Mouse (Mus musculus) cerebellum, adult 2 months (tissue): ENCODE results near the gene Rrad. TPM values are rescaled to one million over a fixed set of nuclear protein-coding genes. Genes with fewer than 3 reads are reported as not detected.

Experiments used
- DNase-seq, 2 experiments: peaks; one replicate each; pipeline ENCODE4 v3.0.0; 2021
- H3K27ac ChIP-seq: fragments of 200-500 bp; 2 replicates; pipeline ENCODE4 v1.5.1; 2012; ENCODE audit warnings: low read length, control low read depth, inconsistent platforms; ENCODE audit not compliant: insufficient read depth
- H3K27me3 ChIP-seq: fragments of 200-500 bp; 2 replicates; pipeline ENCODE4 v1.6.1; 2012; ENCODE audit warnings: inconsistent platforms, mild to moderate bottlenecking, low read length, moderate library complexity; ENCODE audit not compliant: control insufficient read depth, insufficient read depth
- H3K4me1 ChIP-seq: fragments of 200-500 bp; 2 replicates; pipeline ENCODE4 v1.6.1; 2011; ENCODE audit warnings: low read length; ENCODE audit not compliant: control insufficient read depth, insufficient read depth
- H3K4me3 ChIP-seq: fragments of 200-500 bp; replicated peaks from 2 replicates; pipeline ENCODE3; 2011; ENCODE audit warnings: mild to moderate bottlenecking, low read depth, low read length, control low read depth; ENCODE audit not compliant: insufficient read depth
- CTCF ChIP-seq: fragments of 200-500 bp; IDR thresholded peaks from 2 replicates; pipeline ENCODE4 v1.5.1; 2011; ENCODE audit warnings: low read depth, mild to moderate bottlenecking, control low read depth, low read length, moderate library complexity, borderline replicate concordance; ENCODE audit not compliant: insufficient read depth
- POLR2A ChIP-seq: fragments of 200-500 bp; IDR thresholded peaks from 2 replicates; pipeline ENCODE4 v1.6.1; 2011; ENCODE audit warnings: low read length, control low read depth, borderline replicate concordance; ENCODE audit not compliant: insufficient read depth
- WGBS: fragments of 180-500 bp; shearing (Covaris S2); methylation state at CpG from one replicate; pipeline ENCODE4 v1.1.7; 2018; 5-methylcytosine and 5-hydroxymethylcytosine counted together
- polyA plus RNA-seq: library from polyadenylated mRNA; depleted of rRNA; stranded (reverse); fragments of >200 nt; gene quantifications from 2 replicates; pipeline ENCODE4 v1.2.3, GENCODE M21; 2012

Gene Rrad
- polyA plus RNA-seq, 1 experiment = 3.3 TPM

GRCm38 (mm10) chr8:104610185-104610766, 20.9 kb downstream of the Rrad start:
- DNase-seq = no peak
- no peak for TF ChIP-seq POLR2A
- TF ChIP-seq CTCF = no peak
- H3K27me3 ChIP-seq = no peaks in the 10 kb centered on the region
- no peak overlapping the region for H3K4me3 ChIP-seq
- no peak overlapping the region for H3K27ac ChIP-seq
- peaks cover 15% of the 10 kb centered on the region for H3K4me1 ChIP-seq
- 75% methylated on average over 12 of the region's 12 CpGs for WGBS

DNA sequence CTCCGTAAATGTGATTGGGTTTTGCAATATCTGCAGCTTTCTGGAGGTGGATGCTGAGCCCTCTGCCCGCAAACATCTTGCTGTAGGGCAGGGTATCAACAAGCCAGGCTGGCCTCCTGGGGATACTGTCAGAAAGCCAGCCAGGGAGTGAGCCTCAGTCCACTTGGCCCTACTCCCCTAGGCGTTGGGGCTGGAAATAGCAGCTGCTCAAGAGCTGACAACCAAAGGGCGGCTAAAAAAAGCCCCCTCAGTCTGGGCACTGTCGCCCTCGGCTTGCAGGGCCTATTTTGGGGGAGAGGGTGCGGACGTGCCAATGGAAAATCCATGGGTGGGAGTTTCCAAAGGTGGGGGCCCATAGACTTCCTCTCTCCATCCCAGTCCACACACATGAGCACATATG, 21.9 kb downstream of the Rrad start:
- no peak overlapping the region for H3K27ac ChIP-seq
- H3K4me1 ChIP-seq = peaks cover 15% of the 10 kb centered on the region
- no peak for TF ChIP-seq POLR2A
- TF ChIP-seq CTCF = no peak
- 31% methylated on average over 8 of the region's 8 CpGs for WGBS
- no peak for DNase-seq
- no peak overlapping the region for H3K4me3 ChIP-seq
- no peaks in the 10 kb centered on the region for H3K27me3 ChIP-seq

GRCm38 (mm10) chr8:104607944-104608343, 23.2 kb downstream of the Rrad start:
- H3K4me1 ChIP-seq = peaks cover 15% of the 10 kb centered on the region
- DNase-seq = peak; percentile 61 to 82
- H3K27me3 ChIP-seq = no peaks in the 10 kb centered on the region
- no peak overlapping the region for H3K27ac ChIP-seq
- TF ChIP-seq POLR2A (no peak), CTCF (peak; percentile 30; the same call in 1 of the 2 replicates)
- 4% methylated on average over 2 of the region's 2 CpGs for WGBS
- no peak overlapping the region for H3K4me3 ChIP-seq

DNA sequence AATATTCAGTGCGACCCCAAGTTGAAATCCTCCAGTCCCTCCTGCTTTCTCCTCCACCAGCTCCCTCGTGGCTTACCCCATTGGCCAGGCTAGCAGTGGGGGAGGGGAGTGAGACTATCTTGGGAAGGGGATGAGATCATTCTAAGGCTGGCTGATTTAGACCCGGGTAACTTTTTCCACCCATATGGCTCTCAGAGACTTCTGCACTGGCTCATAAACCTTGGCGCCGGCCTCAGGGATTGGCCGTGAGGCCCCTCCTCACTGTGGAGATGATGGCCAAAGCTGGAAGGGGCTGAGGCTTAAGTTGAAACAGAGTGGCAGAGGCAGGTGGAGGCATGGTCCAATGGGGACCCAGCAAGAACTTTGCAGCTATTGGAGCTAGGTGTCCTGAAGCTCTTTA, 24.8 kb downstream of the Rrad start:
- WGBS = 47% methylated on average over 6 of the region's 6 CpGs
- no peak overlapping the region for H3K4me3 ChIP-seq
- no peak overlapping the region for H3K27ac ChIP-seq
- H3K27me3 ChIP-seq = no peaks in the 10 kb centered on the region
- DNase-seq = no peak
- TF ChIP-seq CTCF = no peak
- no peak for TF ChIP-seq POLR2A
- H3K4me1 ChIP-seq = peaks cover 15% of the 10 kb centered on the region

GRCm38 (mm10) chr8:104603245-104603593, 27.9 kb downstream of the Rrad start:
- peaks cover 12% of the 10 kb centered on the region for H3K4me1 ChIP-seq
- no peak for DNase-seq
- no peak overlapping the region for H3K4me3 ChIP-seq
- H3K27ac ChIP-seq = no peak overlapping the region
- no peaks in the 10 kb centered on the region for H3K27me3 ChIP-seq
- TF ChIP-seq POLR2A (no peak), CTCF (no peak)
- WGBS = 80% methylated on average over 4 of the region's 4 CpGs

GRCm38 (mm10) chr8:104602468-104603244, 28.5 kb downstream of the Rrad start:
- 23% methylated on average over 21 of the region's 21 CpGs for WGBS

GRCm38 (mm10) chr8:104601941-104602371, 29.2 kb downstream of the Rrad start:
- TF ChIP-seq POLR2A (no peak), CTCF (no peak)

More at GRCm38 (mm10) chr8:104602468-104603244, 28.5 kb downstream of the Rrad start:
- Histone ChIP-seq H3K4me3 (no peak overlapping the region), H3K4me1 (peaks cover 6% of the 10 kb centered on the region; the same call in 1 of the 2 replicates), H3K27me3 (no peaks in the 10 kb centered on the region), H3K27ac (no peak overlapping the region)
- peak; percentile 77 for DNase-seq
- TF ChIP-seq CTCF (peak; percentile 96), POLR2A (no peak)

GRCm38 (mm10) chr8:104601386-104601785, 29.7 kb downstream of the Rrad start:
- 35% methylated on average over 7 of the region's 7 CpGs for WGBS
- no peaks in the 10 kb centered on the region for H3K4me1 ChIP-seq
- H3K27ac ChIP-seq = no peak overlapping the region
- H3K4me3 ChIP-seq = no peak overlapping the region
- DNase-seq = no peak
- TF ChIP-seq POLR2A (no peak), CTCF (no peak)
- no peaks in the 10 kb centered on the region for H3K27me3 ChIP-seq

More at GRCm38 (mm10) chr8:104601941-104602371, 29.2 kb downstream of the Rrad start:
- H3K27ac ChIP-seq = no peak overlapping the region
- WGBS = 4% methylated on average over 12 of the region's 12 CpGs
- no peak for DNase-seq
- no peaks in the 10 kb centered on the region for H3K27me3 ChIP-seq
- H3K4me1 ChIP-seq = no peaks in the 10 kb centered on the region
- H3K4me3 ChIP-seq = no peak overlapping the region
